Mouse (Mus musculus) hematopoietic stem cell, adult 5-6 weeks (primary cell): ENCODE measurements around the gene Tle6. TPM values are rescaled to one million over a fixed set of nuclear protein-coding genes. Genes with fewer than 3 reads are reported as not detected.

ENCODE experiments used
- ATAC-seq, 2 experiments: fragments of 125-278 bp in 1 of 2; replicated peaks in 1 of 2; 2 replicates each; pipeline ENCODE4 v1.8.0; 2016 to 2017; ENCODE audit warnings: inconsistent platforms in 2 of 2, mild to moderate bottlenecking in 2 of 2, moderate number of reproducible peaks in 2 of 2, low read depth in 1 of 2, moderate TSS enrichment in 1 of 2; ENCODE audit not compliant: low FRiP score in 2 of 2, poor library complexity in 2 of 2, severe bottlenecking in 2 of 2, insufficient read depth in 1 of 2, low TSS enrichment in 1 of 2
- total RNA-seq: library from RNA; stranded (forward); fragments of 172-1452, 232-1000 nt; gene quantifications from 2 replicates; pipeline ENCODE4 v1.2.3, GENCODE M21; 2017

Tle6 gene
- total RNA-seq, 1 experiment from 2014 or later, result 47.4 TPM

GRCm38 (mm10) chr10:81626994-81627835 lies 26.3 kb upstream of the Tle6 start, which contains the start of gene Sirt6:
Sirt6 (minus strand) TSS chr10:81627797.
- peak; percentile 88 to 91 for ATAC-seq

GRCm38 (mm10) chr10:81626101-81626993 lies 25.5 kb upstream of the Tle6 start:
- ATAC-seq, result no peak

GRCm38 (mm10) chr10:81623441-81623840 lies 22.6 kb upstream of the Tle6 start:
- no peak for ATAC-seq

GRCm38 (mm10) chr10:81620786-81621185 lies 19.9 kb upstream of the Tle6 start:
- ATAC-seq, result no peak

- ATAC-seq, result peak in 1 of 2 experiments; percentile 5; a peak in 1 of 4 replicates
These were observed 19.1 kb upstream of the Tle6 start for GRCm38 (mm10) chr10:81619976-81620375.

GRCm38 (mm10) chr10:81615486-81615885 lies 14.6 kb upstream of the Tle6 start:
- ATAC-seq, result no peak

GRCm38 (mm10) chr10:81612779-81613178 lies 11.9 kb upstream of the Tle6 start:
- ATAC-seq, result no peak

- no peak for ATAC-seq
These were observed 7.4 kb upstream of the Tle6 start for GRCm38 (mm10) chr10:81608308-81608707.

- peak; percentile 86 to 93 for ATAC-seq
These were observed 5.3 kb upstream of the Tle6 start, which contains the start of gene BC025920 for GRCm38 (mm10) chr10:81605974-81606751. BC025920 (plus strand) TSS chr10:81606270.

- ATAC-seq, result no peak
These were observed 4.7 kb upstream of the Tle6 start for GRCm38 (mm10) chr10:81605666-81605973.

- ATAC-seq, result peak; percentile 35 to 40
These were observed 4.2 kb upstream of the Tle6 start for GRCm38 (mm10) chr10:81604968-81605665.

- no peak for ATAC-seq
These were observed 3.4 kb upstream of the Tle6 start for GRCm38 (mm10) chr10:81604019-81604967.

GRCm38 (mm10) chr10:81602741-81603151 lies 1.9 kb upstream of the Tle6 start:
- ATAC-seq, result peak; percentile 16 to 23; a peak in 1 of 4 replicates

- no peak for ATAC-seq
These were observed 578 bp upstream of the Tle6 start for GRCm38 (mm10) chr10:81601396-81601905.

GRCm38 (mm10) chr10:81600096-81600495 lies 777 bp downstream of the Tle6 start:
- ATAC-seq, result no peak

- no peak for ATAC-seq
These were observed 1.2 kb downstream of the Tle6 start for GRCm38 (mm10) chr10:81599630-81600029.
